Mouse (Mus musculus) thymus, postnatal 25 days (tissue): ENCODE results near the gene Gata2.

Experiments
- DNase-seq: peaks from one replicate; pipeline ENCODE4 v3.0.0; 2022

Gata2 gene

GRCm38 (mm10) chr6:88196054-88196732, 2.5 kb downstream of the Gata2 start:
- DNase-seq: no peak

GRCm38 (mm10) chr6:88196733-88197312, 3.1 kb downstream of the Gata2 start:
- DNase-seq: no peak

- DNase-seq: no peak
These were observed 3.8 kb downstream of the Gata2 start for GRCm38 (mm10) chr6:88197313-88198069.

GRCm38 (mm10) chr6:88198070-88198940, 4.6 kb downstream of the Gata2 start:
- DNase-seq: no peak

- no peak for DNase-seq
These were observed 5.5 kb downstream of the Gata2 start for GRCm38 (mm10) chr6:88199001-88199717.

- no peak for DNase-seq
These were observed 6.3 kb downstream of the Gata2 start for GRCm38 (mm10) chr6:88199718-88200692.

- no peak for DNase-seq
These were observed 7.3 kb downstream of the Gata2 start for GRCm38 (mm10) chr6:88200693-88201609.

GRCm38 (mm10) chr6:88201926-88202700, 8.4 kb downstream of the Gata2 start:
- no peak for DNase-seq

- no peak for DNase-seq
These were observed 9.4 kb downstream of the Gata2 start for GRCm38 (mm10) chr6:88202921-88203690.

- DNase-seq: no peak
These were observed 10.2 kb downstream of the Gata2 start for GRCm38 (mm10) chr6:88203791-88204405.

- DNase-seq: no peak
These were observed 11.1 kb downstream of the Gata2 start for GRCm38 (mm10) chr6:88204531-88205385.

- DNase-seq: no peak
These were observed 11.7 kb downstream of the Gata2 start for GRCm38 (mm10) chr6:88205386-88205700.

- DNase-seq: no peak
These were observed 12.2 kb downstream of the Gata2 start for GRCm38 (mm10) chr6:88205937-88206336.

- DNase-seq: no peak
These were observed 12.9 kb downstream of the Gata2 start for GRCm38 (mm10) chr6:88206566-88206965.

- no peak for DNase-seq
These were observed 13.8 kb downstream of the Gata2 start for GRCm38 (mm10) chr6:88207403-88208033.

GRCm38 (mm10) chr6:88208321-88208720, 14.6 kb downstream of the Gata2 start:
- DNase-seq: no peak

GRCm38 (mm10) chr6:88209453-88209852, 15.8 kb downstream of the Gata2 start:
- no peak for DNase-seq
